Mouse (Mus musculus) megakaryocyte, adult 5-6 weeks (primary cell): ENCODE results near the gene Gm44973. TPM values are rescaled to one million over a fixed set of nuclear protein-coding genes. Genes with fewer than 3 reads are reported as not detected.
"Not testable (repeated sequence)": the region's sequence is repeated elsewhere in the genome, so short reads cannot be mapped to it uniquely, and the experiment has no call there.

Experiments used
- ATAC-seq: 2 replicates; pipeline ENCODE4 v1.8.0; 2016; ENCODE audit warnings: mild to moderate bottlenecking, inconsistent platforms; ENCODE audit not compliant: poor library complexity, severe bottlenecking
- total RNA-seq, 2 experiments: library from RNA; stranded (forward) in 1 of 2; stranded (reverse) in 1 of 2; fragments of 153-499, 151-499 nt in 1 of 2; fragments of 221-1000, 200-1000 nt in 1 of 2; gene quantifications; 2 replicates each; pipeline versions ENCODE4 v1.2.3 to v1.2.4; 2015 to 2017

Gm44973 gene
- total RNA-seq, 2 experiments from 2014 or later, result not detected

GRCm38 (mm10) chr7:5051193-5052192 lies 36.2 kb downstream of the Gm44973 start, which contains the start of gene Zfp580:
Gene Zfp580 (plus strand): TSS chr7:5051538.
- peak; percentile 52 for ATAC-seq

DNA sequence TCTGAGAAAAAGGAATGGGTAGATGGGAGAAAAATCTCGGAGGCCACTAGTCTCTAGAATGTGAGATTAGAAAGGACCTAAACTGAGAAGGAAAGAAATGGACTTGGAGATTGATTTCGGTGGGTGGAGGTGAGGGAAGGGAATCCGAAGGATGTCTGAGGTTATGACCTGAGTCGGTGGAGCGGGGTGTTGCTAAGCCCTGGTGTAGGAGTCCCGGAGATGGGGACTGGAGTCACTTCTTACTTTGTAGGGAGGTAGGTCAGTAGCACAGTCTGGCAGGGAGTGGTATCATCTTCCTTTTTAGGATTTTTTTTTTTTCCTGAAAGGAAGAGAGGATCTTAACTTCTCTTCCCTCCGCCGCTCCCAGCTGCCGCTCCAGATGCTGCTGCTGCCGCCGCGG lies 37.1 kb downstream of the Gm44973 start:
- no peak for ATAC-seq

GRCm38 (mm10) chr7:5052931-5053343 lies 37.6 kb downstream of the Gm44973 start:
- no peak for ATAC-seq

DNA sequence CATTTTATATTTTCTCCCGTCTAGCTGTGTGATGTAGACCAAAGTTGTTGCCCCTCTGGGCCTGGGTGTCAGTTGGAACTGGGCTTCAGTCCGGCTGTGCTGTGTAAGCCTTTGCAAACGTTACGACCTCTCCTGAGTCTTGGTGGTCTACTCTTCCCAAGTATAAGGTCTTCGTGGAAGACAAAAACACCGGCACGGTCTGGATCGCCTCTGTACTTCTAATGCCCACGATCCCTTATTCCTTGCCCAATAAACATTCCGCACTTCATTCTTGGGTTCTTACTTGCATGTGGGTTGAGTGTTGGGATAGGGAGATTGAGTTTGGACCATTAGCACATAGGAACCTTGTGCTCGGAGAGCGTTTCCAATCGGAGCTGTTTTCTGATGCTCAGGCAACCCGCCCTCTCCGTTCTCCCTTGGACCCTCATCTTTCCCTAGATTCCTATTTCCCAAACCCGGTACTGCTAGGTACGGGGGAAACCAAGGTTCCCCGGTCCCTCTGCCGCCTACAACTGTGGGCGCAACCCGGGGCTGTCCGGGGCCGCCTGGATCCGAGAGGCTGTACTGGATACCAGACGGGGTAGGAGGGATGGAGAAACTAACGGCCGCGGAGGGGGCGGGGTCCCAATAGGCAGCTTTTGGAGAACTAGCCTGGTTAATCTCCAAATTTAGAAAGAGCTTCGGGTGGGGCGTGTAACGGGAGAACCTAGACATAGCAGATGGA lies 38.3 kb downstream of the Gm44973 start:
- no peak for ATAC-seq

GRCm38 (mm10) chr7:5056651-5057263 lies 41.5 kb downstream of the Gm44973 start:
- no peak for ATAC-seq

DNA sequence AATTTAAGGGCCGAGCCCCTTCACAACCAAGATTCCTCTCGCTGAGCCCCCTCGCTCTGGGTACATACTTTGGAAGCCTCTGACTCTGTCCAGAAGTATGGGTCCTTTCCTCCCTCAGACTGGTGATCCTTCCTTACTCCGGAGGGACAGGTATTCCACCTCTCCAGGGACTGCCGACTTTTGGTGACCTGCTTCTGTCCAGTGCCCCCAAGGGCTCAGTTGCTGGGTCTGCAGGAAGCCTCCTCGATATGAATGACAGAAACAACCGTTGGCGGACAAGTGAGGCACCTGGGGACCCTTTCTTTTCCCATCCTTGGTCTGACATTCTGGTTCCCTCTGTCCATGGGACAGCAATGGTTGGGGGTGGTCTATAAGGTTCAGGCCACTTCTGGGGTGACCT lies 42.1 kb downstream of the Gm44973 start:
- no peak for ATAC-seq

DNA sequence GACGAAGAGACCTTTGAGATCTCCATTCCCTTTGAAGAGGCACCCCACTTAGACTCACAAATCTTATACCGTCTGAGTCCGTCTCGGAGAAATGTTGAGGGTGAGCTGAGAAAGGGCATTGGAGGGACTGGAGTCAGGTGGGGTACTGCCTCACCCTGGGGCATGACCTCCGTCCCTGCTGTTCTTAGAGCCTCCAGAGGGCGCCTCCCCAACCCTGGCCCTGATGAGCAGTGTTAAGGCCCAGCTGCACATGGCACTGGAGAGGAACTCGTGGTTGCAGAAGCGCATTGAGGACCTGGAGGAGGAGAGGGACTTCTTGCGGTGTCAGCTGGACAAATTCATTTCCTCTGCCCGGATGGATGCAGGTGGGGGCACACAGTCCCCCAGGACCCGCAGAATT lies 42.5 kb downstream of the Gm44973 start:
- no peak for ATAC-seq

GRCm38 (mm10) chr7:5058631-5059030 lies 43.3 kb downstream of the Gm44973 start:
- no peak for ATAC-seq

- ATAC-seq, result no peak
Observed at GRCm38 (mm10) chr7:5059421-5059820, 44.1 kb downstream of the Gm44973 start.

- peak; percentile 36 for ATAC-seq
Observed at GRCm38 (mm10) chr7:5060239-5060731, 45.0 kb downstream of the Gm44973 start.

DNA sequence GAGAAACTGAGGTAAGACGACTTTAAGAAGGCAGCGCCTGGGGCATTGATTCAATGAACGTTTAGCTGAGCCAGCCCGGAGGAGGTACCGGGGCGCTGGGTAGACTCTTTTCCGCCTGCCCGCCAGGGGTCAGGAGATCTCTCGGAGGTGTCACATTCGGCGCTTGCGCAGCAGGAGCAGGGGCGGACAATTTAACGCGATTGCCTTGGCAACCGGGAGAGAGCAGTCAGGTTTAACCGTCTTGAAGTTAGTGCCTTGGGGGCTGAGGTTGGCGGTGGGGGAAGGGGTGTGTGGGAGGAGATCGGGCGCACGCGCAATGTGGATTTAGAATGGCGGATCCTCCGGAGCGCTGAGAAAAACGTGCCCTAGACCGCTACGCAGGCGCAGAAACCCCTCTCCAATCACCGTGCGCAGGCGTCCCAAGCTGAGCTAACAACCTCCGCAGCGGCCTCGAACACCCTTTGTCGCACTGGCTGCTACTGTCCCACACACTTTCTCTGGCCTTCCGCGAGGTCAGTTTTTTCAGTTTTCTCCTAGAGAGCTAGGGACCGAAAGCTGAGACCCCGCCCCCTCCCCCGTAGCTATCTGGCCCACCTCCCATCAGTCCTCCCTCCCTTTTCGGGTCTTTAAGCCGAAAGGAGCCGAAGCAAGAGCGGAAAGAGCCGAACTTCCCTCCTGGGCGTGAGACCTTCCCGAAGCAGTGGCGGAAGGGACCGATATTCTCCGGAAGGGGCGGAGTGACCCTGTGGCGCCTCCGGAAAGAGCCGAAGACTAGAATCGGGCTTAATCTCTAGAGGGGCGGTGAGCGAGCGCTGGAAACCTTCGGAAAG lies 45.9 kb downstream of the Gm44973 start:
- peak; percentile 70 for ATAC-seq

GRCm38 (mm10) chr7:5061774-5062359 lies 46.6 kb downstream of the Gm44973 start, which contains the start of gene U2af2:
Gene U2af2 (plus strand): TSS chr7:5062143.
- ATAC-seq, result peak; percentile 52

DNA sequence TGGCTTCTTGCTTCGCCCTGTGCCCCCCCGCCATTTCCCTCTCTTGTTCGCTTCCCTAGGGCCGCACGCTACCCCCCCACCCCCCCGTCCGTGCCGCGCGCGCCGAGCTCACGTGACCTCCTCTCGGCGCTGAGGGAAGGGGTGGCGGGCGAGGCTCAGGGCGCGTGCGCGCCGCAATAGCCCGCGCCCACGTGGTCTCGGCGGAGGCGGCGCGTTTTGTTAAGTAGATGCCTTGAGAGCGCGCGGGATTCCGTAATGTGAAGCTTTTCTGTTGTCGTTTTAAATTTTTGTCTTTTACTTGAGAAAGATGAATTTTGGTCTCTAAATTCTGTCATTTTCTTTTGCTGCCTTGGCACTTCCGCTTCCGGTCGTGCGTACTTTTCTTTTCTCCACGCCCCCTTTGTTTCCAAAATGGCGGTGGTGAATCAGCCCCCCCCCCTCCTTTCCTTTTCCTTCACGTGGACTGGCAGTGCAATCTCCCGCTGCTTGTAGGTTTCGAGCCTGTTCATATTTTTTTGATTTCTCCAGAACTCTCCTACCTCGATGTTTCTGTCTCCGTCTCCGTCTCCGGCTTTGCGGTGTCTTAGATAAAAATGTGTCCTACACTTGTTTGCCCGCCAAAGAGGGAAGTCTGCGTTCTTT lies 47.2 kb downstream of the Gm44973 start:
- ATAC-seq, result peak; percentile 22

DNA sequence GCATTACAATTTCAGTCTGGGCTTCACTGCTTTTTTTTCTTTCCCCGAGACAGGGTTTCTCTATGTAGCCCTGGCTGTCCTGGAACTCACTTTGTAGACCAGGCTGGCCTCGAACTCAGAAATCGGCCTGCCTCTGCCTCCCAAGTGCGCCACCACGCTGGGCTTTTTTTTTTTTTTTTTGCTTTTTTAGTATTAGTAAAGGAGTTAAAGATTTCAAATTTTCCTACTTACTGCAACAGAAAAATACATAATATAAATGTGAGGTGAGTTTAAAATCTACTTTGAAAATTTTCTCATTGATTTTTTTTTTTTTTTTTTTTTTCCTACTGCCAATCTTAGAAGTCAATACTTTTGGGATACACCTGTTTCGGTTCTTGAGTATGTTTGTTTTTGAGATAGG lies 49.6 kb downstream of the Gm44973 start:
- no peak for ATAC-seq

DNA sequence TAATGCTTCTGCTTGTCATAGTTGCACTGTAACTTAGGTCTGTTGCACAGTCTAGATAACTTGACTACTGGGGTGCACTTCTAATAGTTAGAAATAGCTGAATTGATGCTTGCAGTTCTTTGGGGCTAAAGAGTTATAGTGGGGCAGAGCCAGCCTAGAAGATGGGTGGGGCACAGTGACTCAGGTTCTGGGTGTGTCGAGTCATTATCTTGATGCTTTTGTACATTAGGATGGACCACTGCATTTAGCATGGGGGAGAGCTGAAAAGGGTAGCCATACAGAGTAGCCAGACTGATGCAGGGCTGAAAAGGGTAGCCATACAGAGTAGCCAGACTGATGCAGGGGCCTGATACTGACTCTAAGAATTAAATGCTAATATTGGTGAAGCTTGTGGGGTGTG lies 58.3 kb downstream of the Gm44973 start:
- ATAC-seq, result no peak

DNA sequence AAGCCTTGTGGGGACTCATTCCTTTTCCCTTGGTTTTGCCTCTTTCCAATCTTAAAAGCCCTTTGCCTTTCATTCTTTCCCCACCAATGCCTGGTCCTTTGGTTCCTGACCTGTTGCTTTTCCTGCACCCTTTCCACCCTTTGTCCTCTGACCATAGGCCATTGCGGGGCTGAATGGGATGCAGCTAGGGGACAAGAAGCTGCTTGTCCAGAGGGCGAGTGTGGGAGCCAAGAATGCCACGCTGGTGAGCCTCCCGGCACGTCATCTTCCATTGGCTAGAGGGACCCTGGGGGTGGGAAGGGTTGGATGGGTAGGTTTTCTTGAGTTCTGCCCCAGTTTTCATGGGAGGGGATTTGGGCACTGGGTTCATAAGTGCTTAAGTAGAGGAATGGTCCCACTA lies 59.7 kb downstream of the Gm44973 start:
- ATAC-seq, result no peak

DNA sequence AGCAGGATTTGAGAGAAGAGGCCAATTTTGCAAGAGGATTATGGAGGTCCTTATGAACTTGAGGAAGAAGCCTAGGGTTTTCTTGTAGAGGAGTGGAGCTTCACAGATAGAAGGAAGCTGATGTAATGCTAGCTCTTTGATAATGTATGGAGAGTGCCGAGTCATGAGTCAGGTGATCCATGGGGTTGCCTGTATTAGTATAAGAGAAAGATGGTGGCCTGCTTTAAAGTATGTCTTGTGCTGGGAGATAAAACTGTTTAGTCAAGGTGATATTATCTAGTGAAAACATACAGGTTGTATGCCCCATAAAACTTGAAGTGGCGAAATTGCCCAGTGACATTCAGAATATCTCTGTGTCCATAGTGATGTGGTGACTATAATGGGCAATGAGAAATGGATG lies 61.6 kb downstream of the Gm44973 start:
- ATAC-seq, result no peak

GRCm38 (mm10) chr7:5079365-5080009 lies 64.2 kb downstream of the Gm44973 start:
- ATAC-seq, result not testable (repeated sequence)
